Mouse (Mus musculus) ES-Bruce4 (cell line): ENCODE measurements around the gene Eps8l3. TPM values are rescaled to one million over a fixed set of nuclear protein-coding genes. Genes with fewer than 3 reads are reported as not detected.
"Not testable (repeated sequence)": the region's sequence is repeated elsewhere in the genome, so short reads cannot be mapped to it uniquely, and the experiment has no call there.

ENCODE experiments used
- H3K27ac ChIP-seq: 2 replicates; pipeline ENCODE4 v1.5.1; 2012; ENCODE audit warnings: low read length, inconsistent platforms; ENCODE audit not compliant: insufficient read depth
- H3K27me3 ChIP-seq: 2 replicates; pipeline ENCODE4 v1.6.1; 2012; ENCODE audit warnings: mild to moderate bottlenecking, low read length, inconsistent platforms; ENCODE audit not compliant: control insufficient read depth, poor library complexity, insufficient read depth, severe bottlenecking
- H3K36me3 ChIP-seq: 2 replicates; pipeline ENCODE4 v1.6.1; 2012; ENCODE audit warnings: inconsistent platforms, mild to moderate bottlenecking, low read length, moderate library complexity; ENCODE audit not compliant: control insufficient read depth, poor library complexity, insufficient read depth, severe bottlenecking
- H3K4me1 ChIP-seq: one replicate; pipeline ENCODE4 v1.8.1; 2011; ENCODE audit warnings: low read length; ENCODE audit not compliant: control insufficient read depth, insufficient read depth
- H3K4me3 ChIP-seq: 2 replicates; pipeline ENCODE4 v1.5.1; 2011; ENCODE audit warnings: low read depth, mild to moderate bottlenecking, low read length
- H3K9ac ChIP-seq: 2 replicates; pipeline ENCODE4 v1.6.1; 2012; ENCODE audit warnings: low read depth, mild to moderate bottlenecking, inconsistent platforms; ENCODE audit not compliant: poor library complexity, severe bottlenecking
- H3K9me3 ChIP-seq: replicated peaks from 2 replicates; pipeline ENCODE4 v1.6.1; 2012; ENCODE audit warnings: mild to moderate bottlenecking, low read length, inconsistent platforms; ENCODE audit not compliant: control insufficient read depth, poor library complexity, insufficient read depth, severe bottlenecking
- CTCF ChIP-seq: IDR thresholded peaks from one replicate; pipeline ENCODE4 v1.8.1; 2011; ENCODE audit warnings: low read depth, low read length
- EP300 ChIP-seq: IDR thresholded peaks from 2 replicates; pipeline ENCODE4 v1.6.1; 2011; ENCODE audit warnings: low read depth, low read length; ENCODE audit not compliant: insufficient read depth
- POLR2A ChIP-seq: IDR thresholded peaks from one replicate; pipeline ENCODE4 v1.8.1; 2011; ENCODE audit warnings: low read length; ENCODE audit not compliant: insufficient read depth
- polyA plus RNA-seq: library from polyadenylated mRNA; stranded (reverse); fragments of >200 nt; gene quantifications from 2 replicates; pipeline ENCODE4 v1.2.4, GENCODE M21; 2011; ENCODE audit warnings: low read depth; ENCODE audit not compliant: missing spikeins, insufficient read depth, insufficient read length

Gene Eps8l3
- polyA plus RNA-seq, 1 experiment = not detected

DNA sequence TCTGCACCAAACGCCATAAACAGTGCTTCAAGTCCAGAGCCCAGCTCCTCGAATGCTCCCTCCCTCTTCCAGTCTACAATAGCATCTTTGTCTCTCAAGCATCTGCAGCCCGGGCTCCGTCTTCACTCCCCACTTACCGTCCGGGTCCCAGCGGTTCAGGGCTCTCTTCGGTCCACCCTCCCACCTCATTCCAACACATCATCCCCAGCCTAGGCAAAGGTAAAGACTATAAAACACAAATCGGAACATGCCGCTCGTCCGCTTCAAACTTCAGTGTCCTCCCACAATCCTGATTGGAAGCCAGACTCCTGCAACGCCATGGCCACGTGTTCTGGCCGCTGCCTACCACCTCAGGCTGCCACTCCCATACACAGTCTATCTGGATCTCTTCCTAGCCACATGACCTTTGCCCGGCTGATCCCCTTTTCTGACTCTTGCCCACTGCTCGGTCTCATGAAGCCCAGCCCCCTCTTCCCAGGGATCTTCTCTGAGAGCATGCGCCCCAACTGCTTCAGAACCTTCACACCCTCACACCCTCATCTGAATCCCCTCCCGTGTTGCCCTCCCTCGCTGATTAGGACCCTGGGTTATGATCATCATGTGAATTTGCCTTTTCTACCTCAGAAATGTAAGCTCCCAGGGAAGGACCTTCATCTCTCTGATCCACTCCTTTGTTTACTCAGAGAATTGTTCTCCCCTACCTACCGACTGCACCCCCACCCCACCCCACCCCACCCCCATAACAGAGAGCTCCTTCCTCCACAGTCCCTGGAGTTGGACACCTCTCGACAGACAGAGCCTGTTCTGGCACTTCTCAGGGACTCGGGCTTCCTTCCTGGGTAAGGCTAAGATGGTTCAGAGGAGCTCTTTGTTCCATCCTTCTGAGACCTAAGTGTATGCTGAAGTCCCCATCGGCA is 3.4 kb upstream of the Eps8l3 start:
- Histone ChIP-seq H3K36me3 (no peaks in the 10 kb centered on the region), H3K27me3 (no peaks in the 10 kb centered on the region), H3K9me3 (no peaks in the 10 kb centered on the region), H3K27ac (no peak overlapping the region), H3K9ac (no peak overlapping the region), H3K4me1 (no peaks in the 10 kb centered on the region), H3K4me3 (no peak overlapping the region)
- TF ChIP-seq CTCF (no peak), POLR2A (no peak), EP300 (no peak)

DNA sequence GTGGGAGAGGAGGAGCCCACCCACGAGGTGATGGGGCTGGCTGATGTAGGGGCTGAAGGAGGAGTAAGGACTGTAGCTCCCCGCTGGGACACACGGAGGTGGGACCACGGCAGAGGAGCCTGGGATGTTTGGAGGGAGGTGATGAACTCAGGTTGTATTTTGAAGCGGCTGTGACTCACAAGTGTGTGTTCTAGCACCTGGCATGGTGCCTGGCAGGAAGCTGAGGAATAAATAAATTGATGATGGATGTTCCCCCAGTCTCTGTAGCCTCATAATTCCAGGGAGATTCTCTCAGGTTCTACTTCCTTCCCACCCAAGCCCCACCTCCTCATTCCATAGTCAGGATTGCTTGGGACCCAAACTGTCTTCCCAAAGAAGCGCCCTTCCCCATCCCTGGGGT is 1.8 kb upstream of the Eps8l3 start:
- no peak overlapping the region for H3K9ac ChIP-seq

DNA sequence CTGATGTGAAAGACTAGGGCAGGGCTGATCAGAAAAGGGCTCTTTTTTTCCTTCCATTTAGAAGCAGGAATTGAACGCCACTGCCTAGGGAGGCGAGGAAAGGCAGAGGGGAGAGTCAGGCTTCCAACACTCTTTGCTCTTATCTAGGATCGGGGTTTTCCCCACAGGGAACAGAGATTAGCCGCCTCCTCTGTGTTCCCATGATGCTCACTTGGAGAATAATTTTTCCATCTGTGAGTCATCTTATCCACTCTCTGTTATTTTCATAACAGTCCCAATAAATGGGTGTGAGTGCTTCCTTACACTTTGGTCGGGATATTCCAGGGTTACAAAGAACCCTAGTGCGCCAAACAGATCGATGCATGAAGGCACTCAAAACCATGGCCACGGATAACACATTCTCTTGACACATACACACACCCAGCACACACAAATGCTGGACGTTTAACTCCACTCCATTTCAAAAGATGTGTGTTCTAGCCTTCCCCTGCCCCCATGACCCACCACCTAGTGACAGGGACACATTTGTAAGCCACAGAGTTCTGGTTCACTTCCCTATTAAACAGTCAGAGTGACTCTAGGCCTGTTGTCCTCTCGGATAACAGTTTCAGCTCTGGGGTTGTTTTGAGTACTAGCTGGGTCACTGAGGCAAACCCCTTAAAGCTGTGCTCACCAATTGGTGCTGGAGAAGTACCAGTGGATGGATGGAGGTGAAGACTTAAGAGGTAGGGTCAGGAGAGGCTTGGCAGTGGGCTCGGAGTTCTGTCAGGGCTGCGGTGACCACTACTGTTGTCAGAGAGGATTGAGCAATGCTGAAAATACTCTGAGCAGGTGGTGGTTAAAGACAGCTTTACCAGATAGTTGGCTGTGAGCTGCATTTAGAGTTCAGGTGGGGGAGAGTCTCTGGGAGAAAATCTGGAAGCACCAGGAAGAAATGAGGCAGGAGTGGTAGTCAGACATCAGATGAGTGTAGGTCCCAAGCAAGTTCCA is 1.0 kb downstream of the Eps8l3 start:
- no peak overlapping the region for H3K9ac ChIP-seq
- H3K27me3 ChIP-seq = no peaks in the 10 kb centered on the region
- no peaks in the 10 kb centered on the region for H3K36me3 ChIP-seq
- no peak overlapping the region for H3K27ac ChIP-seq
- no peaks in the 10 kb centered on the region for H3K4me1 ChIP-seq
- no peaks in the 10 kb centered on the region for H3K9me3 ChIP-seq
- no peak overlapping the region for H3K4me3 ChIP-seq
- TF ChIP-seq CTCF (no peak), EP300 (no peak), POLR2A (no peak)

More for the DNA sequence above, 1.8 kb upstream of the Eps8l3 start:
- Histone ChIP-seq H3K4me1 (no peaks in the 10 kb centered on the region), H3K27me3 (no peaks in the 10 kb centered on the region), H3K27ac (no peak overlapping the region), H3K36me3 (no peaks in the 10 kb centered on the region), H3K9me3 (no peaks in the 10 kb centered on the region), H3K4me3 (no peak overlapping the region)
- TF ChIP-seq POLR2A = no peak
- no peak for TF ChIP-seq CTCF
- no peak for TF ChIP-seq EP300

DNA sequence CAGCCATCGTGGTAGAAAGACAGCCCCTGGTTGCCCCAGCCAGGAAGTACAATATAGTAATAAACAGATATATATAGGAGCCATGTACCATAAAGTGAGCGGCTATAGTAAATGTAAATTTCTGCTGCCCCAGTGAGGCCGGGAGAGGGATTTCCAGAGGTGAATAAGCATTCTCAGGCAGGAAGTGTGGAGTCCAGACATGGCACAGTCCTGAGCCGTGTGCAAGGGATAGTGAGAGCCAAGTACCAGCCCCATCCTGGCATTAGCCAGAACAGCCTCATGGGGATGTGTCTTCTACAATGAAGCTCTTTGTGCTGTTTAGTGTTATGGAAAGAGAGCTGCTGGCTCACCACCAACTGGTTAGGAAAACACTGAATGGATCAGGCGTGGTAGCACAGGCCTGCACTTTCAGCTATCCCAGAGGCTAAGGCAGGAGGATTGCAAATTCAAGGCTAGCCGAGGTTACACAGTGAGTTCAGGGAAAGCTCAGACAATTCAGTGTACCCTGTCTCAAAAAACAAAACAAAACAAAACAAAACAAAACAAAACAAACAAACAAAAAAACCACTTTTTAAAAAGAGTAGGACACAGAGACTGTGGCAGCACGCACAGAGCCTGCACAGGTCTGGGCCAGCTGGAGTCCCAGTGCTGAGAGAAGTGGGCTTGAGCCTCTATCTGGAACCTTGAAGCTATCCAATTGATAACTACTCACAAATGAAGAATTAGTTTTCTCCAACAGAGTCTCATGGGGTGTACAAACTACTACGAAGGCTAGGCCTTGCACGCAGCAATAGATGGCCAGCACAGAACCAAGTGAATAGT is 10.9 kb downstream of the Eps8l3 start:
- TF ChIP-seq POLR2A (no peak), EP300 (no peak), CTCF (no peak)

DNA sequence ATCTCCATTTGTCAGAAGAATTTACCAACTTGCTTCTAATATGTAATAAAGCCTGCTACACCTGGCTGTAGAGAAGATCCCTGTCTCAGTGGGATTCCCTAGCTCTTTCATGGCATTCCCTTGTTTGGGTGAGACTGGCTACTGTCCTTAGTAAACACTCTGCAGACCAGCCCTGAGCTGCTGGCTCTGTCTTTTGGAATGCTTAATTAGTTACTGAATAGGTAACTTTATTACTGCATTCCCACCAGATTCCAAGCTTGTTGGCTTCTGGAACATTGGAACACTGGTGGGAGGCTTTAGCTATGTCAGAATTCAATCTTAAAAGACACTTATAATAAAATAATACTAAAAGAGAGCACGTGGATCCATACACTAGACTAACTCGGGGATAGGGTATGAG is 12.2 kb downstream of the Eps8l3 start:
- not testable (repeated sequence) for H3K27ac ChIP-seq, H3K9ac ChIP-seq, H3K27me3 ChIP-seq, H3K4me3 ChIP-seq, H3K4me1 ChIP-seq, H3K36me3 ChIP-seq, H3K9me3 ChIP-seq

More for the DNA sequence above, 10.9 kb downstream of the Eps8l3 start:
- no peak overlapping the region for H3K9ac ChIP-seq
- H3K9me3 ChIP-seq = no peaks in the 10 kb centered on the region; the same call in none of the 2 replicates
- no peak overlapping the region for H3K4me3 ChIP-seq
- H3K4me1 ChIP-seq = no peaks in the 10 kb centered on the region
- H3K27me3 ChIP-seq = no peaks in the 10 kb centered on the region
- H3K36me3 ChIP-seq = no peaks in the 10 kb centered on the region
- no peak overlapping the region for H3K27ac ChIP-seq
